8 mouse cellular contexts compared by ENCODE assay signal in the genomic region with DNA sequence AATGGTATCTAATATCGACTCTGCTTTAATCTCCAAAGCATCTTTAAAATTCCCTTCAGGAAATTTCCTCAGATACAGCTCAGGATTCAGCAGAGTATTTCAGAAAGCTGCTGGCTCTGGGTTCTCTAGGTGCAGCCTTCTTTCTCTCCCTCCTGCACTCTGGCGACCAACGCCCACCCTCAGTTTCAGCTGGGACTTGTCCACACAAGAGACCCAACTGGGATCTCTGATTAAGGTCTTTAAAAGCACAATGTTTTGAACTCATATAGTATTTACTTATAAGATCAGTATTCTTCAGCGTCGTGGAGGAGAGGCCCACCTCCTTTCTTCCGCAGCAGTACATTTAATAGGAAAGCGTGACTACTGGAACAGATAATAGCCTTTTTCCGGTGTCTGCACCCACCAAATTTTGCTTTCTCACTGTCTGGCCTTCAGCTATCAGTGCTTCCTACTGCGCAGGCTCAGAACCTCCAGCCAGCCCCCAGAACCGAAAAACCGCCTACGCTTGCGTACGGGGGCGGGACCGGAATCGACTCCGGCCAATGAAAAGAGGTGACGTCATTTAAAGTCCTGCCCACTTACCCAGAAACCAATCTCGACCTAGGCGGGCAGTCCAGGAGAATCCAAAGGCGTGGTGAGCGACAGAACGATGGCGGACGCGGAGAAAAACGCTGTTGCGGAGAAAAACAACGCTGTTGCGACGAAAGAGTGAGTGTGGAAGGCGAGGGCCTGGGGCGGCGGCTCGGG. TPM values are rescaled to one million over a fixed set of nuclear protein-coding genes. Genes with fewer than 3 reads are reported as not detected.
DNase-seq lines count a peak whose midpoint lies in the region; ATAC-seq and TF ChIP-seq lines count a peak whose summit lies in the region.

Gene Zwint, plus strand, starts transcription at position 576 of the 747 bp plus-strand sequence.

- H3K27me3 ChIP-seq in embryonic facial prominence, embryonic 14.5 days (replicated peaks; ENCODE audit: control insufficient read depth, insufficient read depth, low read length) = no peaks in the 10 kb centered on the region
- no peaks in the 10 kb centered on the region for H3K27me3 ChIP-seq in heart, adult 2 months (ENCODE audit: control insufficient read depth, insufficient read depth, low read length)
- H3K27me3 ChIP-seq in limb, embryonic 13.5 days = no peaks in the 10 kb centered on the region
- H3K27me3 ChIP-seq in midbrain, embryonic 16.5 days (ENCODE audit: control insufficient read depth, insufficient read depth, low read depth, low read length) = no peaks in the 10 kb centered on the region

- peak within 1 kb of the TSS; percentile 78 for H3K4me2 ChIP-seq in embryonic facial prominence, embryonic 14.5 days (ENCODE audit: low read depth, low read length)
- H3K4me2 ChIP-seq in limb, embryonic 13.5 days (replicated peaks) = peak within 1 kb of the TSS; percentile 81
- H3K4me2 ChIP-seq in midbrain, embryonic 16.5 days (ENCODE audit: low read length) = peak within 1 kb of the TSS; percentile 61

- TF ChIP-seq EP300 in heart, adult 2 months (IDR thresholded peaks at IDR 0.05; ENCODE audit: insufficient read depth, low read depth, low read length) = no peak

- TF ChIP-seq CTCF in heart, adult 2 months (IDR thresholded peaks at IDR 0.05) = no peak

- peaks cover 2% of the 10 kb centered on the region for H3K79me2 ChIP-seq in heart, adult 2 months (replicated peaks; ENCODE audit: control insufficient read depth, insufficient read depth, low read length)

- H3K9me3 ChIP-seq in embryonic facial prominence, embryonic 14.5 days (ENCODE audit: control insufficient read depth, low read length) = no peaks in the 10 kb centered on the region
- H3K9me3 ChIP-seq in limb, embryonic 13.5 days = 0 out of 2 replicates have a peak, but pooled peaks cover 2% of the 10 kb centered on the region
- H3K9me3 ChIP-seq in midbrain, embryonic 16.5 days (replicated peaks; ENCODE audit: control insufficient read depth, low read length, poor library complexity, severe bottlenecking) = no peaks in the 10 kb centered on the region

- H3K9ac ChIP-seq in embryonic facial prominence, embryonic 14.5 days (ENCODE audit: low read depth, low read length) = peak within 1 kb of the TSS; percentile 90
- peak within 1 kb of the TSS; percentile 89 for H3K9ac ChIP-seq in heart, adult 2 months (ENCODE audit: low read depth, low read length)
- peak within 1 kb of the TSS; percentile 85 for H3K9ac ChIP-seq in limb, embryonic 13.5 days
- H3K9ac ChIP-seq in midbrain, embryonic 16.5 days (ENCODE audit: low read depth, low read length) = peak within 1 kb of the TSS; percentile 72

- peaks cover 32% of the 10 kb centered on the region for H3K36me3 ChIP-seq in embryonic facial prominence, embryonic 14.5 days (ENCODE audit: control insufficient read depth, insufficient read depth, low read length)
- H3K36me3 ChIP-seq in heart, adult 2 months (ENCODE audit: control insufficient read depth, insufficient read depth, low read length) = no peaks in the 10 kb centered on the region
- peaks cover 32% of the 10 kb centered on the region for H3K36me3 ChIP-seq in limb, embryonic 13.5 days
- H3K36me3 ChIP-seq in midbrain, embryonic 16.5 days (ENCODE audit: control insufficient read depth, insufficient read depth, low read length) = peaks cover 20% of the 10 kb centered on the region

- TF ChIP-seq POLR2A in heart, adult 2 months (IDR thresholded peaks at IDR 0.05; ENCODE audit: insufficient read depth, low read depth, low read length) = peak; percentile 88

- peaks cover 5% of the 10 kb centered on the region; the same call in 1 of the 2 replicates for H3K4me1 ChIP-seq in embryonic facial prominence, embryonic 14.5 days (ENCODE audit: control insufficient read depth, insufficient read depth, low read length)
- peaks cover 7% of the 10 kb centered on the region for H3K4me1 ChIP-seq in heart, adult 2 months (ENCODE audit: control insufficient read depth, insufficient read depth, low read length)
- peaks cover 16% of the 10 kb centered on the region for H3K4me1 ChIP-seq in limb, embryonic 13.5 days
- peaks cover 29% of the 10 kb centered on the region for H3K4me1 ChIP-seq in midbrain, embryonic 16.5 days (ENCODE audit: control insufficient read depth, insufficient read depth, low read length)

- peak; percentile 99 for DNase-seq in 3T3-L1 (ENCODE audit: low read depth, low spot score)
- peak; percentile 82 to 92 for DNase-seq in adrenal gland, postnatal 4 days (ENCODE audit: low spot score in 2 of 2)
- DNase-seq in embryonic facial prominence, embryonic 14.5 days (ENCODE audit: low spot score) = peak; percentile 99
- DNase-seq in heart, adult 2 months = peak; percentile 94 to 95
- DNase-seq in kidney, adult 8-10 months = peak; percentile 95 to 96
- DNase-seq in spleen, postnatal 10 days (ENCODE audit: low spot score in 2 of 2) = peak; percentile 88 to 96

- H3K27ac ChIP-seq in embryonic facial prominence, embryonic 14.5 days (replicated peaks; ENCODE audit: low read depth, low read length) = peak within 1 kb of the TSS; percentile 95
- peak within 1 kb of the TSS; percentile 90 for H3K27ac ChIP-seq in heart, adult 2 months
- peak within 1 kb of the TSS; percentile 89 for H3K27ac ChIP-seq in limb, embryonic 13.5 days
- peak within 1 kb of the TSS; percentile 88 for H3K27ac ChIP-seq in midbrain, embryonic 16.5 days (ENCODE audit: low read length)

- ATAC-seq in embryonic facial prominence, embryonic 14.5 days (ENCODE audit: low read depth) = peak; percentile 99
- ATAC-seq in limb, embryonic 13.5 days (ENCODE audit: low FRiP score, low read depth) = peak; percentile 99
- peak; percentile 98 for ATAC-seq in midbrain, embryonic 16.5 days

- intact Hi-C loops in heart, adult 2 months (cut with DNase I) = no loop called here

- WGBS in embryonic facial prominence, embryonic 14.5 days = 2% methylated on average over 36 of the region's 36 CpGs
- WGBS in heart, adult 2 months = 2% methylated on average over 36 of the region's 36 CpGs
- 3% methylated on average over 36 of the region's 36 CpGs for WGBS in limb, embryonic 13.5 days
- 2% methylated on average over 36 of the region's 36 CpGs for WGBS in midbrain, embryonic 16.5 days

- H3K4me3 ChIP-seq in embryonic facial prominence, embryonic 14.5 days (ENCODE audit: low read depth, low read length) = peak within 1 kb of the TSS; percentile 76
- H3K4me3 ChIP-seq in heart, adult 2 months = peak within 1 kb of the TSS; percentile 85
- peak within 1 kb of the TSS; percentile 80 for H3K4me3 ChIP-seq in limb, embryonic 13.5 days
- H3K4me3 ChIP-seq in midbrain, embryonic 16.5 days (ENCODE audit: low read depth, low read length) = peak within 1 kb of the TSS; percentile 54

RNA-seq across cellular contexts. Expression of gene Zwint, which starts in this region (rescaled TPM):
- total RNA-seq in adrenal gland, postnatal 4 days (2021) = 100 to 1,000 TPM; 171 to 186 TPM
- polyA plus RNA-seq in embryonic facial prominence, embryonic 14.5 days (2014; fragmentation: Nextera tagmentation; extraction: Ambion mirVana) = 214 and 243 TPM in 2 replicates
- 10 to 100 TPM; 41.2 to 47.6 TPM for total RNA-seq in heart, adult 2 months (2021)
- polyA plus RNA-seq in heart, adult 2 months (2012; rRNA removed) = 53.2 and 99.5 TPM in 2 replicates
- 261 TPM in 2 replicates for polyA plus RNA-seq in limb, embryonic 13.5 days (2015; fragmentation: Nextera tagmentation; extraction: Ambion mirVana)
- polyA plus RNA-seq in midbrain, embryonic 16.5 days (2015; fragmentation: Nextera tagmentation; extraction: Ambion mirVana) = 918 and 1,044 TPM in 2 replicates

Comparison
In these comparisons a context has a peak if more than half of its experiments do, and no peak if none do; other contexts are left out.
1. Peak in every context shown above with its lines: DNase-seq, ATAC-seq, H3K4me3 ChIP-seq and H3K27ac ChIP-seq.